Mouse (Mus musculus): ENCODE measurements around the gene Pmepa1. TPM values are rescaled to one million over a fixed set of nuclear protein-coding genes. Genes with fewer than 3 reads are reported as not detected.

The Pmepa1 gene
- total RNA-seq, 2 experiments from 2014 or later, result 0.12 to 0.17 TPM

Other genes starting within 250 kb of the Pmepa1 start
- not detected in 2 replicates for gene Ctcfl, start 157.0 kb downstream of the Pmepa1 start, total RNA-seq (2015)
- gene Ctcfl, start 157.0 kb downstream of the Pmepa1 start, total RNA-seq (2017), result not detected in 2 replicates
- gene Pck1, start 123.5 kb downstream of the Pmepa1 start, total RNA-seq (2015), result not detected in 2 replicates
- gene Pck1, start 123.5 kb downstream of the Pmepa1 start, total RNA-seq (2017), result not detected in 2 replicates
- 2.0 and 5.3 TPM in 2 replicates for gene Zbp1, start 57.6 kb downstream of the Pmepa1 start, total RNA-seq (2015)
- gene Zbp1, start 57.6 kb downstream of the Pmepa1 start, total RNA-seq (2017), result 2.5 and 2.9 TPM in 2 replicates
- not detected in 2 replicates for gene 1700021F07Rik, start 246.1 kb upstream of the Pmepa1 start, total RNA-seq (2015)
- not detected in 2 replicates for gene 1700021F07Rik, start 246.1 kb upstream of the Pmepa1 start, total RNA-seq (2017)

All from megakaryocyte progenitor cell, adult 5-6 weeks (primary cell).